Mouse (Mus musculus): ENCODE results near the gene Rnls.
"Not testable (repeated sequence)": the region's sequence is repeated elsewhere in the genome, so short reads cannot be mapped to it uniquely, and the experiment has no call there.

The Rnls gene

DNA sequence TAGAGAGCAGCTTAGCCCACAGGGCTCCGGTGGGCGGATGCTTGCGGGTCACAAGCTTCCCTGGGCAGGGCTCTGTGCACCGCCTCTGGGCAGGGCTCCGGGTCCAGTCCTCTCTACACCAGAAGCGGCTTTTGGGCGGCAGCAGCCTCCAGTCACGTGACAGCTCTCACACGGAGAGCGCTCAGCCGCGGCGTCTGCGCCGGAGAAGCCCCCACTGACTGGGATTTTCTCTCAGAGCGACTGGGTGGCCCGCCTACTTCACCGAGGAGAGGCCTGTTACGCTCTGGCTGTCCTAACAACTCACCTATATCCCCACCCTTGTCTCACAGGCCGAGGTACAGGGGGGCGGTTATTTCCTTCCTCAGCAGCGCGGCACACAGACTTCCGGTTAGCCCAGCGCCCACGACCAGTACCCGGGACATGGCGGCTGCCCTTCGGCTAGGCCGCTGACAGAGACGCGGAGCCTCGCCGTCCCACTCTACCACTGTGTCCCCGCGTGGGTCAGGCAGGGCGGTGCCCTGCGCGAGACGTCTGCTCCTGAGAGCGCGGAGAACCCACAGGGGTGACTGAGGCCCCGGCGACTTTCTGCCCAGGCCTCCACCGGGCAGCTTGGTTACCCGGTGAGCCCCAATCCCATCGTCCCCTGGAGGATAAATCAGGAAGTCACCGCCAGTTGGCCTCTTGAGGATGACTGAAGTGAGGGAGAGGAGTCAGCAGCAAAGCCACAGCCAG is at the start of gene Rnls:
TSS of gene Rnls (minus strand) at position 645 of the 732 bp plus-strand sequence.
- peak; percentile 53 for DNase-seq (ENCODE audit: extremely low spot score, low read depth, low spot score)

DNA sequence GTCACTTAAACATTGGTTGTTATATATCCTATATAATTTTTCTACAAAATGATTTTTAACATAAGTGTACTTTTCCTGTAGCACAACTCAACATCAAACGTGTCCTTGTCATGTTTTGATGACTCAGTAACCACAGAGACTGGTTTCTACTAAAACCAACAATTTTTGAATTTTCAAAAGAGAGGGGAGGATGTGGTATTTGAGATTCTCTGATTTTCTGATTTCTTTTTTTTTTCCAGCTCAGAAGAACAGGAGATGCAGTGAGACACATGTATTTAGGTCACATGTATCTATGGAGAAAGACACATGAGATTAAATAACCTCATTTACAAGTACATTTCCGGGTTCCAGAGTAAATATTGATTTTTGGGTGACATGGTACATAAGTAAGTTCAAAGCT is 37.4 kb upstream of the Rnls start:
- DNase-seq (ENCODE audit: extremely low spot score, low read depth, low spot score) = no peak

DNA sequence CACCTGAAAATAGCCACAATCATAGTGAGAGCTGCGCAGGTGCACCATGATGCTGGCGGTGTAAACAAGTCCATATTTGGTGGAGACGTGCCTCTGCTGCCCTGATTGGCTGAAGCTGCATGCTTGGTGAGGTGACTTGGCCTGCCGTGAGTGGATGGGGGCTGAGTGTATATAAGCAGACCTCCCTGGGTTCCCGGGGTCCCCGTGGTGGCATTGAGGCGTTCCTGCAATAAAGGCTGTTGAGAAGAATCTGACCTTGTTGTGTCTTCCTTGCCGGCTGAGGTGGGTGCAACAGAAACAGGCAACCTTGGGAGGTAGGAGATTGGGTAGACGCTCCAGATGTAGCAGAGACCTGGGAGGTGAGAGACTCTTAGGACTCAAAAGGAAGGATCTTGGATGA is 27.3 kb upstream of the Rnls start:
- not testable (repeated sequence) for DNase-seq (ENCODE audit: extremely low spot score, low read depth, low spot score)

DNA sequence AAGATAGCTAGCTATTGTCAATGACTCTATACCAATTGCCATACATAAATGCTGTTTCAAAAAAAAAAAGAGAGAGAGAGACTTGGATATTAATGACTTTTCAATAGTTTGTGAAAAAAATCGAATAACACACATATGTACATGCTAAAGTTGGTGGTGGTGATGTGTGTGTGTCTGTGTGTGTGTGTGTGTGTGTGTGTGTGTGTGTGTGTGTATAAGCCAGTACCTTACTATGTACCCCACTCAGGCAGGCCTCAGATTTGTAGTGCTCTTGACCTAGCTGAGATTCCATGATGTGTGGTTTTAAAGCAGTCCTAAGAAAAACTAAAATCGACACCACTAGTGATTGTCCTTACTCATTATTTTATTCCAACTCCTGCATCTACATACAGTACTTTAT is 11.3 kb downstream of the Rnls start:
- no peak for DNase-seq (ENCODE audit: extremely low spot score, low read depth, low spot score)

DNA sequence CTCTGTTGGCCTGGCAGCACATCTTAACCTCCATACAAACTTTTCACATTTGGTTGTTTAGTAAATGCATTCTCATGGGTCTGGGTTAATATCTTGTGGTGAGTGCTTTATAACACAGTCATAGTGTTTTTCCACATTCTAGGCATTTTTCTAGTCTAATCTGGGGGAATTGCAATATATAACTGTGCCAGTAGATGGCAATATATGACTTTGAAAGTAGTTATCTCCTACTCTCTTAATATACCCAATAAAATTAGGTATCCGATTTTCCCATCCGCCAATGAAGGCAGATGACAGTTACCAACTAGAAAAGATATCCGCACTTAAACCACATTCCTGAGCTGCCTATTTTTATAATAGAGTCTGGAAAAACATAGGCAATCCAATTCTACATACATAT is 11.7 kb downstream of the Rnls start:
- DNase-seq (ENCODE audit: extremely low spot score, low read depth, low spot score) = peak; percentile 46

DNA sequence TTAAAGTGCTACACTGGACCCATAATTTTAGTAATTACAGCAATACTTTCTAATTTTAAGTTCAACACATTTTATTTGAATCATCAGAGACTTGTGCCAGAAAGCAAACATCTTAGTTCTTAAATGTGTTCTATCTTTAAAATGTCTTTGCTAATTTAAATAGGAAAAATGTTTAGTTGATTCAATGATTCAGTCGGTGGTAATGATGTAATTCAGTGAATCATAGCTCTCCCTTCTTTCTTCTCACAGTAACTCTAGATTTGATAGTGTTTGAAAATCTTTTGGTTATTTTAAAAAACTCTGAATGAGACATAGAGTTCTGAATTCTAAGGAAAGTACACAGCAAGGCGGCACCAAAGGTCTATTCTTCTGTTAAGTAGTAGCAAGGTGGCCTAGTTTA is 23.3 kb downstream of the Rnls start:
- DNase-seq (ENCODE audit: extremely low spot score, low read depth, low spot score) = no peak

DNA sequence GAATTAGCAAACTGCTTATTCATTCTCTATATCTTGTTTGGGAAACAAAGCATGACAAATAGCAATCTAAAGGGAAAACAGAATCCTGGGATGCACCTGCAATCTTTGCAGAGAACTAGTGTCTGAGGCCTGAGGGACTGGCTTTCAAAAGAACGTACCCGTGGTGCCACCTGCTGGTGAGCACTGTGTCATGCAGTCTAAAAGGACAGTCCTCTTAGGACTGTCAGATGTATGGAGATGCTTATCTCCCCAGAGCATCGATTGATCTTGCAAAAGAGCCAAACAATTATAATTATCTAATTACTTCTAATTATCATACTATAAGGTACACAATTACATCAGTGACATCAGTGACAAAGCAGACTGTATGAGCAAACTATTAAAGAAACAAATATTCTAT is 25.4 kb downstream of the Rnls start:
- peak; percentile 42 for DNase-seq (ENCODE audit: extremely low spot score, low read depth, low spot score)

DNA sequence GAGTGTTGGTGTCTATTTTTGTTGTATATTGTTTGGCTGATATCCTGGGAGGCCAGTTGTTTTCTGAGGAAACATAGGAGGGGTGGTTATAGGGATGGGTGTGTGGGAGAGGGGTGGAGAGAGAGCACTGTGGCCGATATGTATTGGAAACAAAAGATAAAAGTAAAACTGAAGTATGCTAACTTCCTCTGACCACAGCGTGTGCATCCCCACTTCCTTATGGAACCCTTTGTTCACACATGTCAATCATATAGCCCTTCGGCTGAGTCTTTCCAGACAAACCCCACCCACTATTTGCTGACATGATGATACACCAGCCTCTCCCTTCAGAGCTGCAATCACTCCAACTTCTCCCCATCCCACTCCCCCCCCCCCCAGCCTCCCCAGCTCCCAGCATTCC is 35.1 kb downstream of the Rnls start:
- DNase-seq (ENCODE audit: extremely low spot score, low read depth, low spot score) = no peak

DNA sequence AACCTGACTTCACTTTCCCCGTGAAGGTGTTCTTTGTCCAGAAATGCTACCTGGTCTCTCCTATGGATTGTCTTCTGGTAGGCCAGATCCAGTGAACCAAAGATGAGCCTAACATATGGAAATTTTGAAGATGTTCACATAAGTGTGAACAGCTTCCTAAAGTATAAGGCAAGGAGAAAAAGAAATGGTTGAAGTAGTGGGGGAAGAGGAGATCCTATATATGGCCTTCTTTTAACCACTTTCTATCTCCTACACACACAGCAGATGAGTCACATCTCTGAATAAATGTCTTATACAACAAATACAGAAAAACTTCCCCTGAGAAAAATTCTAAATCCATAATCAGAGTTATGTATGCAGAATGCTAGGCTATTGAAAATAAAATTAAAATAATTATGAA is 52.0 kb downstream of the Rnls start:
- DNase-seq (ENCODE audit: extremely low spot score, low read depth, low spot score) = no peak

DNA sequence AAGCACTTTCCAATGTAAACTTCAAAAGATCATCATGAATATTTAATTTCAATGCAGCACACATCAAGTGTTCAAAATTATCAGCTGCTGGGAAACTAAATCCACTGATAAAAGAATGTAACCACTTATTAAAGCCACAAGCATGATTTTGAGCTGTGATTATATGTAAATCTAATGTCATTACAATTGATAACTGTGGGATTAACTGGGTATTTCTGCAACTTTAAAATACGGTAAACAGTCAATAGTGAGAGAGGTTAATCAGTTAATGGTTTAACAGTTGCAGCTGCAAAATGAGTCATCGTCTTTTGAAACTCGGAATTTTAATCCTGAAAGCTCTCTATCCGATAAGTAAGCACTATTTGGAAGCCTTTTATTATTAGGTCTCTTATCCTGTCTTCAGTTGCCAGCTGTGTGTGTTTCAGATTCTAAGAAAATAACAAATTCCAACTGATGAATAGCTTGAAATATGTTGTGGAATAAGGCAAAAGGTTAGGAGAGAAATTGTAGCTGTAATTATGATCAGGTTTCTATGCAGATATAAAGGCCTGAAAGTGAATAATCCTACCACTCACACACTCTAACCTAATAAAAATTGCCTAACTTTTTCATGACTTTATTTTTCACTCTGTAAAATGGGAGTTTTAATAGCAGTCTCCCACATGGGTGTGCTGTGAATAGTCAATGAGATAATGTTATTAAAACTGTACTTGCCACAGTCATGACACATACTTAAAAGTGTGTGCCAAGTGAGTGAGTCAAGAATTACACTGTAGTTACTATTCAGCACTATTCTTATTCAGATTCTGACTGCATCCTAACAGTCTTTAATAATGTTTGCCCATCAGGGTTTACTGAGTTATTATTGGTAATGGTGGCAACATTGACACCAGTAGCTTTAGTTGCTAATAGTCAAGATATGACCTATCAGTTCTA is 65.1 kb downstream of the Rnls start:
- no peak for DNase-seq (ENCODE audit: extremely low spot score, low read depth, low spot score)

DNA sequence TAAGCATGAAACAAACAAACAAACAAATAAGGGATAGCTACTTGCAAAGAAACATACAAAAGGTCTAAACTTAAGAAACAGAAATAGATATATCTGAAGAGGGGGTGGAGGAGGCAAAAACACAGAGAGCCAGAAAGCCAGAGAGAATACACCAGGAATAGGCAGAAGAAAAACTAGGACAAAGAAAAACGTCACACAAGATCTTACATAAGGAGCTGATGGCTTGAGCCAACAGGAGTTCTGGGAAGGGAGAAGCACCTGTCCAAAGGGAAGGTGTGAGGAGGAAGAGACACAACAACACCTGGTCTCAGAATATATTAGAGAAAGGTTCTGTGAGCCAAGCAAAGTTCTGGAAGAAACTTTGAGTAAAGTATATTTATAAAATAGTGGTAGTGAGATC is 73.3 kb downstream of the Rnls start:
- DNase-seq (ENCODE audit: extremely low spot score, low read depth, low spot score) = no peak

DNA sequence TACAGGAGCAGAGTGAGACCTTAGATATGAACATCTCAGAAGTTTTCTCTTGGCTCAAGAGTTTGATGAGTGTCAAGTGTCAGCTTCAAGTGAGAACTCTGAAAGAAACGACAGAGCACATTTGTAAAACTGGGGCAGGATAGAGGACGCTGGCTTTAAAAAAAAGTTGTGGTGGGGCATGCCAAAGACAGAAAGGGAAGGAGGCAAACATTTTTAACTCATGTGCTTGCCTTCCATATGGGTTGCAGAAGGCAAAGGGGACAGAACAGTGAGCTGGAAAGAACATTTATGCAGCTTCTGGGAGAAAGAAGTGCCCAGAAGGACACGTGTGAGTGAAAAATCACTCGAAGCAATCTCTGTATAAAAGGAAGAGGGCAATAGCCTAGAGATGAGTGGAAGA is 75.0 kb downstream of the Rnls start:
- no peak for DNase-seq (ENCODE audit: extremely low spot score, low read depth, low spot score)

DNA sequence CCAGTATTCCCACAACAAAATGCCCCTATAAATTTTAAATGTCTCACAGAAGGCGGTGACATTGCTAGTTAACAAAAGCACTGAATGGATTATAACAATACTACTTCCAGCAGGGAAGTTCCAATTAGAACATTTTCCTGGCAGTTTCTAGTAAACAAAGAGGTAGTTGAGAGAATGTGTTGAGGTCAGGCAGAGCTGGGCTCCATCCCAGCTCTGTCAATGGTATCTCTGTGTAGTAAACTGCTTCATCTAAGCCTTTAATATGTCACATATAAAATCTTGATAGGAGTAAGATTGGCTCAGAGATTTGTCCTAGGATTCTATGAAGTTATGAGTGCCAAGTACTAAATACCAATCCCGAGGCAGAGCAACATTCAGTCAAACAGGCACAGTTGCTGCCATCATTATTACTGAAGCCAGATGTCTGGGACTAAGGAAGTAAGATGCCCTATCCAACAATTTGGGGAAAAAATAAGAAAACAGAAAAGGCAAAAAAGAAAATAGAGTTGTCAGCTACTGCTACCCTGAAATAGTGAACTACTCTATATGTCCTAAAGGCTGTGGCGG is 92.3 kb downstream of the Rnls start:
- no peak for DNase-seq (ENCODE audit: extremely low spot score, low read depth, low spot score)

DNA sequence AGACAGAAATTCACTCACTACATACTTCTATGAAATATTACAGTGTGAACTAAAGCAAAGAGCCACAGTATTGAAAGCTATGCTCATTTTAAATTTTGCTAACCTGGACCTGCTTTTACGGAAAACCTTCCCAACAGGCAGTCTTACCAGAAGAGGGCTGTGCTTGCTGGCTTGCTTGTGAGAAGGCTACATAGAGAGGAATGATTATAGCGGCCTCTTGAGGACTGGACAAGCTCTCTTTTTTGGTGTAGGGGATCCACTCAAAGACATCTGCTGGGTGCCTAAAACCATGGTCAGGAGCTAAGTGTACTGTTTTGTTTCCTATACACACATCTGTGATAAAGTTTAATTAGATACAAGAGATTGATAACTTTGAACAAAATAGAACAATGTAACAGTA is 95.8 kb downstream of the Rnls start:
- DNase-seq (ENCODE audit: extremely low spot score, low read depth, low spot score) = no peak

DNA sequence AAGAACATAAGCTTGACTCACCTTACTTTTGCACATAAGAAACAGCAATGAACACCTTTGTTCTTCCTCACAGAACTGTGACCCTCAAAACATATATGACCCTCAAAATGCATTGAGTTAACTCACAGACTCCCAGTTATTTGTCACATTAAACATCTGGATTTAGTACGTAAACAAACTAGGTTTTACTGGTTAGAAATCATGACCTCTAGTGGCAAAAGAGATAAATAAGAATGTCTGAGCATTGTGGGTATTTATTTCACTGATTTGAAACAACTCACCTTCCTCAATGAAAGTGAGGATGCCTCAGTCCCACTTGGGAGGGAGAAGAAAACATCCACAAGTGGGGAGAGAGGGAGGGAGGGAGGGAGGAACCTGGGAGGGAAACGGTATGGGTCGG is 109.1 kb downstream of the Rnls start:
- no peak for DNase-seq (ENCODE audit: extremely low spot score, low read depth, low spot score)

DNA sequence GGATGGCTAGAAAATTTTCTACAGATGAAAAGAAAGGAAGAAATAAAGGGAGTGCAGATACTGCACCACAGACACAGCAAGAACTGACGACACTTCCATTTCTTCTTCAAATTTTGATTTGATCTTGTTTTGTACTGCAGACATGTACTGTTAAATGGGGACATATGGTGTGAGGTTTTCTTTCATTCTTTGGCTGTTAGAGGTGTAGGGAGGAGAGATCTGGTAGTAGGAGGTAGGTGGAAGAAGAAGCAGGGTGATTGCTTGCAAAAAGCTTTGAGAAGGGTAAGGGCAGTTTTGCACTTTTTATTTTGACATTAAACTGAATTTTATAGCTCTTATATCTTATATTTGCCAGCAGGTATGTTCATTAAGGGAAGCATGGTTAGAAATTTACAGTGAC is 115.7 kb downstream of the Rnls start:
- DNase-seq (ENCODE audit: extremely low spot score, low read depth, low spot score) = no peak

DNA sequence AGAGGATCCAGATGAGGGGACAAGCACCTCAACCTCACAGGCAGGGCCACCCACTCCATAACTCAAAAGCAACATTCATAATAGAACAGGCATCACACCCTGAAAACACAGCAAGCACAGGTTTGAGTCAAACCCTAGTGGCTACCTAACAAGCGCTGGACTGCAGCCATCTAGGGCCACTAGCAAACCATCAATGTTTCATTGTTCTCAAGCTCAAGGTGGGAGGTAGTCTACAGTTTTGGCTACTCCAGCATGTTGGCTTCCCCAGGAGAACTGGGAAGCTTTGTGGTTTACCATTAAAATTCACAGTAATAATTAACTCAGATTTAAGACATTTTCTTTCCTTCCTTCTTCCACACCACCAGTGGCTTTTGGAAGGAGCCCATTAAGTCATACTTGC is 118.4 kb downstream of the Rnls start:
- no peak for DNase-seq (ENCODE audit: extremely low spot score, low read depth, low spot score)

DNA sequence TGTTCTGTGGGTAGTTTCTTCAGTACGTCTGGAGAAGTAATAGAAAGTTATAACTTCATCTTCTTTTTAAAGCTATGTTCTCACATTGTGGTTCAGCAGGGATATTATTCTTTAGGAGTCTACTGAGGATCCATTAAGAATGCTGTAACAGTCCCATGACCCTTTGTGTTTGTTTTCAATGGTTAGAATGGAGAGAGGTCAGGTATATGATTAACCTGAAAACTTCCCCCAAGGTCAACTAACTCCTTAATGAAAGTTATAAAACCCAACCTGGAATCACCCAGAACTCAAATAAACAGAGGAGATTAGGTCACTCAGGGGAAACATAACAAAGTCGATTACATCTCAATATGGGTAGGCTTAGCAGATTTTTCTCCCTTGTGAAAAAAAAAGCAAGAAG is 120.5 kb downstream of the Rnls start:
- no peak for DNase-seq (ENCODE audit: extremely low spot score, low read depth, low spot score)

DNA sequence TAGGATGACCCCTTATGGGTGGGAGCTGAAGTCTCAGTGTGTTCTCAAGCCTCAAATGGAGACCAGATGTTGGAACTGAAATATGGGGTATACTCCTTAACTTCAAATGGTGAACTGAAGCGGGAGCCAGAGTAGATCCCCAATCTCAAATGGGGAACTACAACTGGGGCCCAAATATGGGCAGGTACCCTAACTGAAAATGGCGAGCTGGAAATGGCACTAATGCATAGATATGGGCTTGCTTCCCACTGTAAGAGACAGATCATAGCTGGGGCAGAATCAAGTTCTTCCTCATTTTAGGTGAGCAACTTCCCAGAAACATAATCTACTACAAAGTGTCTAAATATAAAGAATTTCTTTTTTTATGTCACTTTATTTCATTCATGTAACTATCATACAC is 121.9 kb downstream of the Rnls start:
- no peak for DNase-seq (ENCODE audit: extremely low spot score, low read depth, low spot score)

DNA sequence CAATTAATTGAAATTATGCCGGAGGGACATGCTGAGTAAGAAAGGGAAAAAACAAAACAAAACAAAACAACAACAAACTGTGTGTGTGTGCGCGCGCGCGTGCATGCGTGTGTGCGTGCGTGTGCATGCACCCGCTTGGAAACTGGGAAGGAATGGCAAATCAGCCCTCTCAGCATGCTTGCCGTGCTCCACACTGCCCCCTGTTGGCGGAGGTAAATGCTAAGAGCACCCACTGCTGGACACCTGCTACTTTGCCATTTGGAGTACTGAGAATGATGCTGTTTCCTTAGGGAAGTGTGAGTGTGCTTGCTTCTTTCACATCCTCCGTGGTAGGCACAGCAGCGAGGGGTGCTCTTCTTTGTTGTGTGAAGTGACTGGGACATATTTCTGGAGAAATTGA is 124.1 kb downstream of the Rnls start:
- DNase-seq (ENCODE audit: extremely low spot score, low read depth, low spot score) = no peak

DNA sequence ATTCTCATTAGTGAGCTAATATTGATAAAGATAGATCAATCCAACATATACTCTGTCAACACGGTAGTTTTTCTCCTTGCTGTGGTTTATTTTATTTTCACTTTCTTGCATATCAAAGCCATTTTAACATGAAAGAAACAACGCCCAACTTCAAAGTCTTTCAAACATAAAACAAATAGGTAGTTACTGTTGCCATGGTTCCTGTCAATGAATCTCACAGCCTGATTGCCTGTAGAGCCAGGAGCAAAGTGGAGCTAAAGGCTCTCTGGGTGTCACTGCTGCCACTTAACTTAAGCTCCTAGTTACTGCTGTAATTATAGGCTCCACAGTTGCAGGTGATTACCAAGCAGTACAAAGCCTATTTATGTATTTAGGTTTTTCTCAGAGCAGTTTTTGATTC is 126.8 kb downstream of the Rnls start:
- DNase-seq (ENCODE audit: extremely low spot score, low read depth, low spot score) = peak; percentile 10
